Mouse (Mus musculus) layer of hippocampus, postnatal 10 days (tissue): Measurements from ENCODE around the gene Gm17490. TPM values are rescaled to one million over a fixed set of nuclear protein-coding genes. Genes with fewer than 3 reads are reported as not detected.

Experiments used
- DNase-seq, 2 experiments: peaks; one replicate each; pipeline ENCODE4 v3.0.0; 2021; ENCODE audit warnings: low spot score in 2 of 2
- long read RNA-seq: library from polyadenylated mRNA; stranded (forward); transcript quantifications from one replicate; pipeline ENCODE4 v2.0.0, GENCODE M21; 2023
- total RNA-seq, 2 experiments: library from RNA; stranded (reverse); gene quantifications; 2 replicates each; pipeline ENCODE4 v1.2.3; 2021

Gene Gm17490
- not detected for total RNA-seq
- long read RNA-seq: 0 reads

DNA sequence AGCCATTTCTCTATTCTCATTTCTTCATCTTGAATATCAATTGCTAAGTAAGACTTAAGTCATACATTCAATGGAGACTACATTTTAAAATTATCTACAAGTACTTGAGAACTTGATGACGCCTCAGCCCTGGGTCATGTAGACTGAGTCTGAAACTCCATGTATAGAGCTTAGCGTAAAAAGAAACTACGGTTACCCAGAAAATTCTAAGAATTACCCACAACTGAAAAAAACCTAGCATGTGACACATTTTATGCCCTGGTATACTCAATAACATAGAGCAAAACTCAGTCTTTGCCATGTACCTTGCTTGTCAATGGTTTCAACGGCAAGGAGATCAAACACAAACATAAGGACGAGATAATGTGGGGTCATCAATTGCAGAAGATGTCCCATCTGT, at the start of gene Gm17490:
Gm17490 (minus strand) TSS at position 375 of the 400 bp plus-strand sequence.
- no peak for DNase-seq

DNA sequence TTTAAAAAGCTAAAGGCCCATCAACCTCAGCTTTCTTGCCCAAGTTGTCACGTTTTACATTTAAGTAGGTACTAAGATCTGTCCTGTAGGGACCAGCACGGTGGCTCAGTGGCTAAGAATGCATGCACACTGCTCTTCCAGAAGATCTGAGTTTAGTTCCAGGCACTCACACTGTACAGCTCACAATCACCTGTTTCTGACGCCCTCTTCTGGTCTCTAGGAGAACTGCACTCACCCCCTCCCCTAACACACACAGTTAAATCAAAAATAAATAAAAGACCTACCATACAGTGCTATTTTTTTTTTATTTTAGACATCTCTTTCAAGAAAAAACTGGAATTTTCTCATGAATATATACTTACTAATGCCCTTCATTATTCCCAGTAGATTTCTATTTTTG, 46.1 kb upstream of the Gm17490 start:
- DNase-seq: no peak

- no peak for DNase-seq
Measured at GRCm38 (mm10) chr2:11665326-11665725, 39.3 kb upstream of the Gm17490 start.

DNA sequence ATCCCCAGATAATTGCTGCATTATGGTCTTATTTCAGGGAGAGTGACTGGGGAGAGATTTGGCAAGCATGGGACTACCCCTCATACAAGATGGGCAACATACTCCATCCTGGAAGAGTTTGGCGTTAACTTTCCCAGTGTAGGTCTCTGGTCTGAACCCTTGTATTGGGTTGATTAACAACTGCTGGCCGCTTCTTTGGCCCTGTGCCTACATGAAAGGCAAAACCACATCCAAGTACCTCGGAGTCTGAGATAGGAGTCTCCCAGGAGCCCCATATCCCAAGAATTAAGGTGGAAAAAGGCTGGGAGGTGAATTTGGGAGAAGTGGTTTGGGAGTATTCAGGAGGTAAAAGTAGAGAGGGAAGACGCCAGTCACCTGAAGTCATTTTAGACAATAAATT, 38.7 kb upstream of the Gm17490 start:
- DNase-seq: no peak

- peak; percentile 38 to 56 for DNase-seq
Measured at GRCm38 (mm10) chr2:11664367-11664766, 38.3 kb upstream of the Gm17490 start.

DNA sequence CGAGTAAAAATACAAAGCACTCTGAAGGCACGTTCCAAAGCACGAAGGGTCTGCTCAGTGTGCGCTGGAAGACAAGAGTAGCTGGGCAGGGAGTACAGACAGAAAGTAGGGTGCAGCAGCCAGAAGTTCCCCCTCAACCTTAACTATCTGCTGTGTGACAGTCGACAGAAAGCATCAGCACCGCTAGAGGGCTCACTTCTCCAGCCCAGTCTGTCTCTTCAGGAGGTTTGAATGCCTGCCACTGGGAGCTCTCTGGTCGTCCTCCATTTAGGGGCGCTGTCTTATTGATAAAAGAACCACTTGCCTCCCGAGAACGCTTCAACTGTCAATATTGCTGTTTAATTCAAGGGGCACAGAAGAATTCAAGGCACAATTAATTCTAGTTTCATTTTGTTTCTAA, 37.9 kb upstream of the Gm17490 start:
- DNase-seq: peak; percentile 89 to 90

GRCm38 (mm10) chr2:11662907-11663230, 36.8 kb upstream of the Gm17490 start:
- DNase-seq: no peak

- no peak for DNase-seq
Measured at GRCm38 (mm10) chr2:11662143-11662906, 36.3 kb upstream of the Gm17490 start.

GRCm38 (mm10) chr2:11659263-11659662, 33.2 kb upstream of the Gm17490 start:
- no peak for DNase-seq

GRCm38 (mm10) chr2:11657581-11657980, 31.5 kb upstream of the Gm17490 start:
- DNase-seq: no peak

DNA sequence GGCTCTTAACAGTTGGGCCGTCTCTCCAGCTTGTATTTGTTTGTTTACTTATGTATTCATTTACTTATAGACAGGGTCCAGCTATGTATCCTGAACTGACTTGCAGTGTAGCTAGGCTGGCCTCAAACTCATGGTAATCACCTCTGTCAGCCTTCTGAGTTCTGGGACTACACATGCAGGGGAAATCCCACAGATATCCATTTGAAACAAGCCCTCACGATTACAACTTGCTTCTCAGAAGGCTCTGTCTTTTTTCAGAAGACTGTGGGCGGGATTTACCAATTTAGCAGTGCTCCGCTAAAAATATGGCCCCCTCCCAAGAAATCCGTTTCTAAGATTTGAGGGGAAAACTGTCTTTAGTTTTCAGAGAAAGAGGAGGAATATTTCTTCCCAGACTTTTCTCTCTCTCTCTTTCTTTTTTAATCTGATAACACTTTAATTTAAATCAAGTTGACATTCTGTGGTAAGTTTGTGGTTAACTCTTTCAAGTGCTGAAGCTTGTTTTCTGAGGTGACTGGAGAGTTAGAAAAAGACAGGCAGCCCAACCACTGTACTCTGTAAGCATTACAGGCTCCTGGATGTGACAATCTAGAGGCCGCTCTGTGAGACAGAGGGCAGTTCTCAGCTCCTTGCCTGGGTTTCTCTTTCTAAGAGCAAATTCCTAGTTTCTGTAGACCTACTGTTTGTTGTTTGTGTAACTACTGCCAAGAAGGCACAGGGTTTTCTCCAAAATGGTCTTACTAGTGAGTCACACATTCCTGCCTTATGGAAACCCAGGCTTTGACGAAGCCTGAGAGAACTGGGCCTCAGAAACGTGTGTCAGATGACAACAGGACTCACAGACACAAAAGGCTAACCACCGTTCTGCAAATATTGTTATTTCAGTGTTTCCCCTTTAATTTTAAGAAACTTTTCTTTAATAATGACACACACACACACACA, 29.2 kb upstream of the Gm17490 start:
- DNase-seq: no peak

GRCm38 (mm10) chr2:11653780-11654179, 27.7 kb upstream of the Gm17490 start:
- no peak for DNase-seq

DNA sequence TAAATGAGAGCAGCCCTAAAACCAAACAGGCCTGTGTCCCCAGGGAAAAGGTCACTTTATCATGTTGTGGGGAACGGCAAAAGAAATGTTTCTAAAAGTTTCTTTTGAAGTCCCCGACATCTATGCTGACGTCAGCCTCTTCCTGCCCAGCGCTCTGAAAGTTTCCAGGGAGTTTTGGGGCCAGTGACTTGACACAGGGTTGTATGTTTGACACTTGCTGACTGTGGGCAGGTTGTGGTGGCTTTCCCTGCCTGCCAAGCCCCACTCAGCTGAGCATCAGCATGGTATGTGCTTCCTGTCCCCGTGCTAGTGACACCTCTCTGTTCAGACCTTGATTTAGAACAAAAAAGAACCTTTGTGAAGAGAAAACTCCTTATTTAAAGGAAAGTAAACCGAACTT, 27.3 kb upstream of the Gm17490 start:
- DNase-seq: no peak

DNA sequence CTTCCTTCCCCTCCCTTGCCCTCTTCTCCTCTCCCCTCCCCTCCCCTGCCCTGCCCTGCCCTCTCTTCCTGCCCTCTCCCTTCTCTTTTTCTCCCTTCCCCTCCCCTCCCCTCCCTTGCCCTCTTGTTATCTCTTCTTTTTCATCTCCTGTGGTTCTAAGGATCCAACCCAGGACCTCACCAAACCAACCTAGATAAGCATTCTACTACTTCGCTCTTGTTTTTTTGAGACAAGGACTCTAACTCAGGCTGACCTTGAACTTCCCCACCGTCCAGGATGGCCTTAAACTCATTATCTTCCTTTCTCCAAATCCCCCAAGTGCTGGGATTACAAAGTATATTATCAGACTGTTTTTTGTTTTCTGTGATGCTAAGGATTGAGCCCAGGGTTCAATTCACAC, 26.7 kb upstream of the Gm17490 start:
- no peak for DNase-seq

DNA sequence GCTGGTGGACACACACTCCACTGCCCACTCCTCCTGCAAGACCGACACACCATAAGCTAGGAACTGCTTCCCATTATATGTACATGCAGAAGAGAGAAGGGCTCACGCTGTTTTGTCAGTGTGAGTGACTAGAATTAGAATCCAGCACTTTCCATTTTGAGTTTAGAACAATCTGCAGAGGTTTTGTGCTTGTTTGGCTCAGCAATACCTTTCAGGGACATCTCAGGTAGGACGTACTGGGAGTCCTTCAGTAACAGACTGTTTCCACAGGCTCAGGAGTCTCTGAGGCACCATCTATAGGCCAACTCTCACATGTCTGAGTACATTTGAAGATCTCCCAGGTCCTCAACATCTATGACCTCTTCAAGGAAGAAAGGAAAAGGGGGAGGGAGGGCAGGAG, 26.1 kb upstream of the Gm17490 start:
- no peak for DNase-seq

DNA sequence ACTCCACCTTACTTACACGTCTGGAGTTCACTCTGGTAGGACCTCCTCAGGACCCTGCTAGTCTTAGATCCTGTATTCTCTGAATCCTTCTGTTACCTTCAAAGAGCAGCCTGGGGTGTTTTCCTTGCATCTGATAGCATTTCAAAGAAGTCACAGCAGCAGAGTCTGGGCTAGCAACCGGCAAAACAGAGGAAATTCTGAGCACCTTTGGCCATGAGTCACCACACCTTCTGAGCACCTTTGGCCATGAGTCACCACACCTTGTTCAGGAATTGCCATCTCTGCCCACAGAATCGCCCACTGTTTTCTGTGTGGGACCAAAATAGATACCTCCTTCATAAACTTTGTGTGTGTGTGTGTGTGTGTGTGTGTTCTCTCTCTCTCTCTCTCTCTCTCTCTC, 25.4 kb upstream of the Gm17490 start:
- DNase-seq: no peak

DNA sequence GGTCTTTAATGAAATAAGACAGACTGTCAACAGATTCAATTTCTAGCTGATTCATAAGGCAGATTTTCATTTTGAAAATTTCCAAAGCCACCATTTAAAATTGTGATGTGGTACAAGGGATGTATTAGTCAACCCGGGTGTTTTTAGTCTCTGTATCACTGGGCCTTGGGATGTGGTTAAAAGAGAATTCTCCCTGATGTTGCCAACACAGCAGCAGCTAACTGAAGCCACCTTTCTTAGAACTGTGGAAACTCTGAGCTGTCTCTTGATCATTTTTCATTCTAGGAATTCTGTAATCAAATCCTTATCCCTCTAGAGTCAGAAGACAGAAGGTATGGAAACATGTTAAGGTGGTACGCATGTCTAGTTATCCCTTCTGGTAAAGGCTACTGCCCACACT, 19.2 kb upstream of the Gm17490 start:
- no peak for DNase-seq

- no peak for DNase-seq
Measured at GRCm38 (mm10) chr2:11644057-11644456, 18.0 kb upstream of the Gm17490 start.

- DNase-seq: no peak
Measured at GRCm38 (mm10) chr2:11642451-11642941, 16.4 kb upstream of the Gm17490 start, which contains the start of gene Il2ra. Gene Il2ra, plus strand, starts transcription at chr2:11642807.

DNA sequence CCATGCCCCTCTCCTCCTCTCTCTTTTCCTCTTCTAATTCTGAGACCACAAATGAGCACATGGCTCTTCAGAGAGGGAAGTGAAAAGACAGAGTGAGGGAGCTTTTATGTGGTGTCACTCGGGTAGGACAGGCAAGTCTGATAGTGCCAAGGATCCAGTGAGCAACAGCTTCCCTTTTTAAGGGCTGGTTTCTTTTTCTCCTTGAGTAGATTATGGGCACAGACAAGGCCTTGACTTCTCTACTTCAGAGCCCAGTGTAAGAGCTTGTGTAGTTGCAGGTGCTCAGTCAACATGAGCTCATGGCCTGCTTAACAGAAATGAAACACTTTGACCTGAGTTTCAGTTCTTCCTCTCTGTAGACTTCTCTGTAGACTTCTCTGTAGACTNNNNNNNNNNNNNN, 11.1 kb upstream of the Gm17490 start:
- no peak for DNase-seq

GRCm38 (mm10) chr2:11636138-11636480, 10.0 kb upstream of the Gm17490 start:
- no peak for DNase-seq

- DNase-seq: no peak
Measured at GRCm38 (mm10) chr2:11635471-11636137, 9.5 kb upstream of the Gm17490 start.
